8 mouse cellular contexts compared by ENCODE assay signal in genomic region chrX:20797681-20798080, GRCm38 (mm10). TPM values are rescaled to one million over a fixed set of nuclear protein-coding genes. Genes with fewer than 3 reads are reported as not detected.
DNase-seq lines count a peak whose midpoint lies in the region; ATAC-seq and TF ChIP-seq lines count a peak whose summit lies in the region.

TSS of gene Araf (plus strand) at chrX:20797814.

- H3K4me1 ChIP-seq in CH12.LX (ENCODE audit: control insufficient read depth in 1 of 2, insufficient read depth in 2 of 2), result no peaks in the 10 kb centered on the region
- H3K4me1 ChIP-seq in embryonic facial prominence, embryonic 10.5 days, result no peaks in the 10 kb centered on the region
- no peaks in the 10 kb centered on the region for H3K4me1 ChIP-seq in heart, embryonic 11.5 days (ENCODE audit: control insufficient read depth, insufficient read depth, low read length)
- no peaks in the 10 kb centered on the region for H3K4me1 ChIP-seq in midbrain, embryonic 11.5 days (ENCODE audit: control insufficient read depth, insufficient read depth, low read length)

- no peaks in the 10 kb centered on the region for H3K79me2 ChIP-seq in CH12.LX (replicated peaks; ENCODE audit: control insufficient read depth, extremely low read depth, insufficient read depth, poor library complexity, severe bottlenecking)

- H3K4me3 ChIP-seq in CH12.LX (replicated peaks in 1 of 3; ENCODE audit: low read depth in 2 of 3, low read length in 2 of 3, poor library complexity in 1 of 3), result no peak within 1 kb of the TSS
- H3K4me3 ChIP-seq in embryonic facial prominence, embryonic 10.5 days, result peak within 1 kb of the TSS; percentile 60
- peak within 1 kb of the TSS; percentile 50 for H3K4me3 ChIP-seq in heart, embryonic 11.5 days (ENCODE audit: low read depth, low read length)
- H3K4me3 ChIP-seq in midbrain, embryonic 11.5 days (ENCODE audit: low read depth, low read length), result peak within 1 kb of the TSS; percentile 43

- H3K36me3 ChIP-seq in CH12.LX (replicated peaks in 1 of 2; ENCODE audit: control insufficient read depth in 1 of 2, insufficient read depth in 1 of 2, low read length in 1 of 2), result no peaks in the 10 kb centered on the region
- 0 out of 2 replicates have a peak, but pooled peaks cover 3% of the 10 kb centered on the region for H3K36me3 ChIP-seq in embryonic facial prominence, embryonic 10.5 days (replicated peaks)
- no peaks in the 10 kb centered on the region for H3K36me3 ChIP-seq in heart, embryonic 11.5 days (ENCODE audit: control insufficient read depth, insufficient read depth, low read length)
- no peaks in the 10 kb centered on the region for H3K36me3 ChIP-seq in midbrain, embryonic 11.5 days (ENCODE audit: control insufficient read depth, insufficient read depth, low read length)

- no peak within 1 kb of the TSS for H3K27ac ChIP-seq in CH12.LX (ENCODE audit: insufficient read depth, low read depth)
- H3K27ac ChIP-seq in embryonic facial prominence, embryonic 10.5 days (replicated peaks), result peak within 1 kb of the TSS; percentile 88
- peak within 1 kb of the TSS; percentile 83 for H3K27ac ChIP-seq in heart, embryonic 11.5 days (ENCODE audit: low read depth, low read length)
- H3K27ac ChIP-seq in midbrain, embryonic 11.5 days (ENCODE audit: low read depth, low read length), result peak within 1 kb of the TSS; percentile 80

- TF ChIP-seq POLR2A in CH12.LX (IDR thresholded peaks at IDR 0.05; ENCODE audit: low read depth, low read length), result no peak

- no peak within 1 kb of the TSS; the same call in 1 of the 2 replicates for H3K9ac ChIP-seq in CH12.LX (ENCODE audit: insufficient read depth, low read depth)
- H3K9ac ChIP-seq in heart, embryonic 11.5 days (ENCODE audit: low read depth, low read length), result peak within 1 kb of the TSS; percentile 75
- H3K9ac ChIP-seq in midbrain, embryonic 11.5 days (ENCODE audit: low read length), result peak within 1 kb of the TSS; percentile 71

- H3K4me2 ChIP-seq in CH12.LX (ENCODE audit: insufficient read depth, low read depth, poor library complexity, severe bottlenecking), result no peak within 1 kb of the TSS; the same call in 1 of the 2 replicates
- H3K4me2 ChIP-seq in heart, embryonic 11.5 days, result peak within 1 kb of the TSS; percentile 62
- peak within 1 kb of the TSS; percentile 48 for H3K4me2 ChIP-seq in midbrain, embryonic 11.5 days

- ATAC-seq in frontal cortex, adult (ENCODE audit: low TSS enrichment), result peak; percentile 47
- no peak; the same call in none of the 2 replicates for ATAC-seq in heart, embryonic 11.5 days (replicated peaks; ENCODE audit: insufficient number of reproducible peaks, low FRiP score, low TSS enrichment)
- ATAC-seq in midbrain, embryonic 11.5 days (ENCODE audit: low FRiP score), result peak; percentile 81

- TF ChIP-seq CTCF in CH12.LX (conservative IDR thresholded peaks at IDR 0.05 in 1 of 2, IDR thresholded peaks at IDR 0.05 in 1 of 2; ENCODE audit: low read depth in 2 of 2, low read length in 2 of 2), result no peak

- H3K9me3 ChIP-seq in CH12.LX (replicated peaks; ENCODE audit: low read length), result no peaks in the 10 kb centered on the region
- no peaks in the 10 kb centered on the region for H3K9me3 ChIP-seq in embryonic facial prominence, embryonic 10.5 days
- H3K9me3 ChIP-seq in heart, embryonic 11.5 days (replicated peaks; ENCODE audit: control insufficient read depth, low read length), result no peaks in the 10 kb centered on the region
- no peaks in the 10 kb centered on the region for H3K9me3 ChIP-seq in midbrain, embryonic 11.5 days (ENCODE audit: control insufficient read depth, low read length)

- no peaks in the 10 kb centered on the region for H3K27me3 ChIP-seq in CH12.LX (replicated peaks)
- no peaks in the 10 kb centered on the region for H3K27me3 ChIP-seq in embryonic facial prominence, embryonic 10.5 days (replicated peaks; ENCODE audit: low read depth, poor library complexity, severe bottlenecking)
- H3K27me3 ChIP-seq in heart, embryonic 11.5 days (ENCODE audit: control insufficient read depth, insufficient read depth, low read length), result no peaks in the 10 kb centered on the region
- H3K27me3 ChIP-seq in midbrain, embryonic 11.5 days (ENCODE audit: control insufficient read depth, insufficient read depth, low read length), result no peaks in the 10 kb centered on the region

- TF ChIP-seq RAD21 in CH12.LX (IDR thresholded peaks at IDR 0.05; ENCODE audit: low read depth, low read length), result no peak

- TF ChIP-seq EP300 in CH12.LX (IDR thresholded peaks at IDR 0.05; ENCODE audit: low read length), result no peak

- DNase-seq in frontal cortex, postnatal 10 days (ENCODE audit: low spot score in 2 of 2), result no peak
- DNase-seq in CH12.LX (ENCODE audit: extremely low read depth), result no peak
- peak; percentile 47 for DNase-seq in embryonic facial prominence, embryonic 10.5 days (ENCODE audit: low spot score)
- DNase-seq in layer of hippocampus, postnatal 36 days, result no peak
- DNase-seq in midbrain, embryonic 11.5 days (ENCODE audit: low spot score, missing footprints), result no peak
- DNase-seq in spleen, adult 12 weeks (ENCODE audit: low spot score), result no peak

- 15% methylated on average over 7 of the region's 7 CpGs for WGBS in embryonic facial prominence, embryonic 10.5 days
- 16% methylated on average over 6 of the region's 7 CpGs for WGBS in heart, embryonic 11.5 days (ENCODE audit: insufficient replicate concordance)
- 19% methylated on average over 7 of the region's 7 CpGs for WGBS in midbrain, embryonic 11.5 days

- in situ Hi-C loops in CH12.LX (cut with MboI; ENCODE audit: low pct_ligation_motif_present, low pct_unique_long_range_greater_than_20kb, low sequenced_read_pairs), result no loop called here

- dilution Hi-C loops in CH12.LX (cut with MboI; ENCODE audit: extremely low pct_ligation_motif_present, extremely low pct_unique_long_range_greater_than_20kb, low sequenced_read_pairs), result no loop called here

TF ChIP-seq in CH12.LX, 34 proteins besides CTCF, POLR2A, EP300 and RAD21:
- TF ChIP-seq ELF1 (IDR thresholded peaks at IDR 0.05; ENCODE audit: low read depth, low read length) (no peak), ZNF384 (IDR thresholded peaks at IDR 0.05; ENCODE audit: low read depth, low read length) (no peak), RCOR1 (conservative IDR thresholded peaks at IDR 0.05; ENCODE audit: low read depth, low read length) (no peak), ZKSCAN1 (IDR thresholded peaks at IDR 0.05; ENCODE audit: borderline replicate concordance, low read depth, low read length) (no peak)

RNA-seq across cellular contexts. Expression of gene Araf, which starts in this region (rescaled TPM):
- 60.6 and 63.8 TPM in 2 replicates for total RNA-seq in CH12.LX (2012; rRNA removed)
- 52.8 and 55.9 TPM in 2 replicates for total RNA-seq in CH12.LX (2014; rRNA removed)
- 72.2 and 79.7 TPM in 2 replicates for polyA plus RNA-seq in CH12.LX (2012; ENCODE audit: insufficient read length, low read depth)
- 95.1 and 99.9 TPM in 2 replicates for polyA plus RNA-seq in embryonic facial prominence, embryonic 10.5 days (2016; fragmentation: Nextera tagmentation; extraction: Ambion mirVana)
- polyA plus RNA-seq in heart, embryonic 11.5 days (2014; fragmentation: Nextera tagmentation; extraction: Ambion mirVana), result 94.5 and 103 TPM in 2 replicates
- 100 to 1,000 TPM; 186 to 190 TPM for total RNA-seq in layer of hippocampus, postnatal 36 days (2021)
- 92.9 and 98.3 TPM in 2 replicates for polyA plus RNA-seq in midbrain, embryonic 11.5 days (2014; fragmentation: Nextera tagmentation; extraction: Ambion mirVana)

Comparison
In these comparisons a context has a peak if more than half of its experiments do, and no peak if none do; other contexts are left out.
1. H3K4me3 ChIP-seq: peak in embryonic facial prominence, embryonic 10.5 days (single experiment), heart, embryonic 11.5 days (single experiment) and midbrain, embryonic 11.5 days (single experiment); none in CH12.LX (0 of 3).